In genomic region chr7:19802995-19803394, GRCm38 (mm10) we compare ENCODE assay signal across 9 mouse cellular contexts. TPM values are rescaled to one million over a fixed set of nuclear protein-coding genes. Genes with fewer than 3 reads are reported as not detected.
A peak's percentile ranks its signal among the peaks of the same experiment; 100 is the strongest.
DNase-seq lines count a peak whose midpoint lies in the region; ATAC-seq and TF ChIP-seq lines count a peak whose summit lies in the region.
"Had no signal": no experiment of that assay in that cellular context is flagged by ENCODE, and none has a peak within 500 bp of the region (broad histone marks: within the 10 kb centered on the region; RNA-seq: fewer than 3 reads in every experiment).

No protein-coding gene starts in this region.

- TF ChIP-seq CTCF in small intestine, adult 2 months (IDR thresholded peaks at IDR 0.05; ENCODE audit: extremely low read depth, insufficient read length, insufficient replicate concordance, low read depth, low read length), result peak; percentile 85; the same call in 1 of the 2 replicates

- no peaks in the 10 kb centered on the region for H3K27me3 ChIP-seq in small intestine, adult 2 months (ENCODE audit: control insufficient read depth, insufficient read depth, low read length)

- 20% methylated on average over 7 of the region's 7 CpGs for WGBS in small intestine, adult 2 months

- DNase-seq in cerebellum, adult 11 months, result peak; percentile 25
- DNase-seq in cerebellum, adult 11-12 months, result no peak
- peak; percentile 62 for DNase-seq in 416B (ENCODE audit: low read depth)
- peak; percentile 78 to 83 for DNase-seq in adrenal gland, postnatal 36 days
- DNase-seq in frontal cortex, postnatal 25 days (ENCODE audit: low spot score in 2 of 2), result peak; percentile 67 to 70
- DNase-seq in layer of hippocampus, adult 11-12 months (ENCODE audit: low spot score), result peak; percentile 73

- peak; percentile 93 for ATAC-seq in megakaryocyte, adult 5-6 weeks (ENCODE audit: poor library complexity, severe bottlenecking)

- peaks cover 10% of the 10 kb centered on the region for H3K36me3 ChIP-seq in small intestine, adult 2 months (ENCODE audit: control insufficient read depth, insufficient read depth, low read length)

- H3K27ac ChIP-seq in small intestine, adult 2 months (ENCODE audit: insufficient read depth, low read depth, low read length), result no peak overlapping the region

- H3K4me1 ChIP-seq in small intestine, adult 2 months (ENCODE audit: control insufficient read depth, insufficient read depth, insufficient read length, low read length), result peaks cover 7% of the 10 kb centered on the region; the same call in 1 of the 2 replicates

- no peak overlapping the region for H3K4me3 ChIP-seq in small intestine, adult 2 months (ENCODE audit: low read depth, low read length)

- TF ChIP-seq POLR2A in small intestine, adult 2 months (IDR thresholded peaks at IDR 0.05; ENCODE audit: low read depth, low read length), result no peak

RNA-seq across cellular contexts. Expression of gene Cblc, which starts 6.4 kb away (rescaled TPM):
- not detected for total RNA-seq in adrenal gland, postnatal 36 days (2021)
- total RNA-seq in megakaryocyte, adult 5-6 weeks (2015), result not detected in 2 replicates
- total RNA-seq in megakaryocyte, adult 5-6 weeks (2017), result not detected in 2 replicates
- polyA plus RNA-seq in small intestine, adult 2 months (2012; rRNA removed), result 56.7 and 145 TPM in 2 replicates

RNA-seq across cellular contexts. Expression of gene Bcl3, which starts 19.6 kb away (rescaled TPM):
- 10 to 100 TPM; 19.5 to 51.0 TPM for total RNA-seq in adrenal gland, postnatal 36 days (2021)
- 29.2 and 39.1 TPM in 2 replicates for total RNA-seq in megakaryocyte, adult 5-6 weeks (2015)
- 9.7 and 17.1 TPM in 2 replicates for total RNA-seq in megakaryocyte, adult 5-6 weeks (2017)
- polyA plus RNA-seq in small intestine, adult 2 months (2012; rRNA removed), result 169 and 226 TPM in 2 replicates

RNA-seq across cellular contexts. Expression of gene Bcam, which starts 32.2 kb away (rescaled TPM):
- 10 to 100 TPM; 43.5 to 53.8 TPM for total RNA-seq in adrenal gland, postnatal 36 days (2021)
- not detected in 2 replicates for total RNA-seq in megakaryocyte, adult 5-6 weeks (2015)
- total RNA-seq in megakaryocyte, adult 5-6 weeks (2017), result 0.29 TPM in 1 of 2 replicates, not detected in the other
- 18.6 and 20.3 TPM in 2 replicates for polyA plus RNA-seq in small intestine, adult 2 months (2012; rRNA removed)

RNA-seq across cellular contexts. Expression of gene Gm19345, which starts 48.8 kb away (rescaled TPM):
- under 1 TPM in 1 of 2 experiments, not detected in 1; 0.83 TPM for total RNA-seq in adrenal gland, postnatal 36 days (2021)
- total RNA-seq in megakaryocyte, adult 5-6 weeks (2015), result not detected in 2 replicates
- not detected in 2 replicates for total RNA-seq in megakaryocyte, adult 5-6 weeks (2017)
- 0.13 TPM in 1 of 2 replicates, not detected in the other for polyA plus RNA-seq in small intestine, adult 2 months (2012; rRNA removed)
- polyA plus RNA-seq: heart, embryonic 16.5 days had no signal

RNA-seq across cellular contexts. Expression of gene Nectin2, which starts 52.7 kb away (rescaled TPM):
- total RNA-seq in adrenal gland, postnatal 36 days (2021), result 100 to 1,000 TPM in 1 of 2 experiments, 10 to 100 TPM in 1; 70.0 to 115 TPM
- total RNA-seq in megakaryocyte, adult 5-6 weeks (2015), result 0.51 and 0.78 TPM in 2 replicates
- total RNA-seq in megakaryocyte, adult 5-6 weeks (2017), result 0.37 and 0.66 TPM in 2 replicates
- polyA plus RNA-seq in small intestine, adult 2 months (2012; rRNA removed), result 128 and 208 TPM in 2 replicates

Comparison
In these comparisons a context has a peak if more than half of its experiments do, and no peak if none do; other contexts are left out.
1. RNA of gene Bcam, which starts 32.2 kb away (total RNA-seq): 43.5 to 53.8 TPM in adrenal gland, postnatal 36 days; 0.29 TPM in megakaryocyte, adult 5-6 weeks; every median in the first group is over 10 times any median in the second.